Mouse (Mus musculus): ENCODE data around the gene Mgat4c. TPM values are rescaled to one million over a fixed set of nuclear protein-coding genes. Genes with fewer than 3 reads are reported as not detected.

Mgat4c gene
- total and polyA plus RNA-seq, 2 experiments from 2014 or later = not detected

DNA sequence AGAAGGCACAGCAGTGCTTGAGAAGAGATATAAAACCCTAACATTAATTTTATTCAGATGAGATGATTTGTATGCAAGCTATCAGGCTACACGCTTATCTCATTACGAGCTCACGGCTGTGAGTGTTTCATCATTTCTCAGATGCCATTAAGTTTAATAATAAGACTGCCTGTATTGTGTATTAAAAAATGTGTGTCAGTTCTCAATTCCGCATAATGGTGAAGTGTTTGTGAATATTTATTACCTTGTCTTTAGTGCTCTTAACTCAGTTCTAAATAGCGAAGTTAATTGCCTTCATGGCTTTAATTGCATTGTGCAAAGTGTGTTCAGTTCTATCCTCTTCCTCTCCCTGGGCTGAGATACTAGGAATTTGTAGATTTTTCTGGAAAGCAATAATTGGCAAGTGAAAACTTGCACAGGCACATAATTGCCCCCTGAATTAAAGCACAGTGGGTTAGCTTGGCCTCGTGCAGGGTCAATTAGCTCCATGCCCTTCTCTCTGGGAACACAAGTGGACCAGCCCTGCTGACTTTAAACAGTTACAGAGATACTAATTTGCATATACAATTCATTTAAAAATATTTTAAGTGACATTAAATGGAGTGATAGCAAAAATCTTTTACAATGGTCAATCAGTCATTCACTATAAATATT, 557.4 kb downstream of the Mgat4c start:
- no peaks in the 10 kb centered on the region for H3K27me3 ChIP-seq (ENCODE audit: control insufficient read depth, insufficient read depth, low read length)
- WGBS = 76% methylated on average over 6 of the region's 6 CpGs
- no peak for ATAC-seq (ENCODE audit: insufficient read depth, low read depth)

DNA sequence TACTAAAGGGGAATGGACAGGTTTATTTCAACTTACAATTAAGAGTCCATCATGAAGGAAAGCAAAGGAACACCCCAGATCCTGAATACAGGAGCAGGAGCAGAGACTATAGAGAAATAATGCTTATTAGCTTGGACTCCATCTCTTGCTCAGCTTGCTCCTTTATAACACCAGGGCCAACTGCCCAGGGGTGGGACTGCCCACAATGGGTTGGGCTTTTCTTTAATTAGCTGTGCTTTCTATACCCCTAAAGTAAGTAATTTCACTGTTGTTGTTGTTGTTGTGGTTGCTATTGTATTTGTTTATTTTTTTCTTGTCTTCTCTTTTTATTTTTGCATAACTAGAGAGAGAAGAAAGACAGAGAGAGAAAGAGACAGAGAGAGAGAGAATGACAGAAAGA, 562.6 kb downstream of the Mgat4c start:
- no peak overlapping the region for H3K27ac ChIP-seq (ENCODE audit: low read depth)
- H3K9ac ChIP-seq (replicated peaks; ENCODE audit: low read depth, low read length) = no peak overlapping the region
- no peak for TF ChIP-seq CTCF (IDR thresholded peaks at IDR 0.05; ENCODE audit: low read depth)
- TF ChIP-seq EP300 (IDR thresholded peaks at IDR 0.05; ENCODE audit: low read depth) = no peak
- DNase-seq (ENCODE audit: low spot score) (no peak), ATAC-seq (ENCODE audit: insufficient read depth, low read depth) (no peak)
- no peak overlapping the region for H3K4me2 ChIP-seq (ENCODE audit: low read depth, low read length)
- no peak overlapping the region for H3K4me3 ChIP-seq (ENCODE audit: low read depth, low read length)
- H3K27me3 ChIP-seq (ENCODE audit: control insufficient read depth, insufficient read depth, low read length) = no peaks in the 10 kb centered on the region
- H3K4me1 ChIP-seq (ENCODE audit: control insufficient read depth, insufficient read depth) = no peaks in the 10 kb centered on the region
- H3K9me3 ChIP-seq (replicated peaks; ENCODE audit: control insufficient read depth, low read length) = no peaks in the 10 kb centered on the region
- H3K36me3 ChIP-seq (replicated peaks; ENCODE audit: control insufficient read depth, insufficient read depth, low read length) = no peaks in the 10 kb centered on the region

More for the DNA sequence above, 557.4 kb downstream of the Mgat4c start:
- Histone ChIP-seq H3K9ac (replicated peaks; ENCODE audit: low read depth, low read length) (no peak overlapping the region), H3K36me3 (replicated peaks; ENCODE audit: control insufficient read depth, insufficient read depth, low read length) (no peaks in the 10 kb centered on the region), H3K27ac (ENCODE audit: low read depth) (no peak overlapping the region), H3K4me2 (ENCODE audit: low read depth, low read length) (no peak overlapping the region), H3K4me1 (ENCODE audit: control insufficient read depth, insufficient read depth) (no peaks in the 10 kb centered on the region), H3K4me3 (ENCODE audit: low read depth, low read length) (no peak overlapping the region), H3K9me3 (replicated peaks; ENCODE audit: control insufficient read depth, low read length) (no peaks in the 10 kb centered on the region)
- TF ChIP-seq EP300 (IDR thresholded peaks at IDR 0.05; ENCODE audit: low read depth) (no peak), CTCF (IDR thresholded peaks at IDR 0.05; ENCODE audit: low read depth) (no peak)
- no peak for DNase-seq (ENCODE audit: low spot score)

- H3K36me3 ChIP-seq (replicated peaks; ENCODE audit: control insufficient read depth, insufficient read depth, low read length) = no peaks in the 10 kb centered on the region
- ATAC-seq (ENCODE audit: insufficient read depth, low read depth) (no peak), DNase-seq (ENCODE audit: low spot score) (no peak)
- no peak overlapping the region for H3K4me3 ChIP-seq (ENCODE audit: low read depth, low read length)
- H3K27me3 ChIP-seq (ENCODE audit: control insufficient read depth, insufficient read depth, low read length) = no peaks in the 10 kb centered on the region
- H3K9me3 ChIP-seq (replicated peaks; ENCODE audit: control insufficient read depth, low read length) = no peaks in the 10 kb centered on the region
- H3K4me2 ChIP-seq (ENCODE audit: low read depth, low read length) = no peak overlapping the region
- no peak overlapping the region for H3K27ac ChIP-seq (ENCODE audit: low read depth)
- H3K4me1 ChIP-seq (ENCODE audit: control insufficient read depth, insufficient read depth) = no peaks in the 10 kb centered on the region
- H3K9ac ChIP-seq (replicated peaks; ENCODE audit: low read depth, low read length) = no peak overlapping the region
- WGBS = 66% methylated on average over 5 of the region's 5 CpGs
- TF ChIP-seq CTCF (IDR thresholded peaks at IDR 0.05; ENCODE audit: low read depth) = no peak
- TF ChIP-seq EP300 (IDR thresholded peaks at IDR 0.05; ENCODE audit: low read depth) = no peak
Observed at GRCm38 (mm10) chr10:102244601-102245000, 563.3 kb downstream of the Mgat4c start.

DNA sequence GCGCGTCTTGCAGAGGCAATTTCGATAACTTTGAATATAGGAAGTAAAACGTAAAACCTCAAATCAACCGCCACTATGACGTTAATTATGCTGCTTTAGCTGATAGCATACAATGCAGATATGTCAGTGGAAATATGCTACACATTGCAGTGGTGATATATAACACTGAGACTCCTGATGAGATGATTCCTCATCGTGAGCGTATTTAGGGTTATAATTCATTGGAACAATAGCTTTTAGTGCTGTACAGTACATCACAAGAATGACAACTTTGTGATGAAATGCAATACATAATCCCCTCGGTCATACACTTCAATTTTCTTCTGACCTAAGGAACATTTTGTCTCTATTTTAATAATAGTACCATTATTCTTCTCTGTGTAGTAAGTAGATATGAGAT, 564.0 kb downstream of the Mgat4c start:
- H3K4me1 ChIP-seq (ENCODE audit: control insufficient read depth, insufficient read depth) = no peaks in the 10 kb centered on the region
- no peaks in the 10 kb centered on the region for H3K9me3 ChIP-seq (replicated peaks; ENCODE audit: control insufficient read depth, low read length)
- no peak overlapping the region for H3K4me3 ChIP-seq (ENCODE audit: low read depth, low read length)
- 78% methylated on average over 9 of the region's 9 CpGs for WGBS
- H3K36me3 ChIP-seq (replicated peaks; ENCODE audit: control insufficient read depth, insufficient read depth, low read length) = no peaks in the 10 kb centered on the region
- ATAC-seq (ENCODE audit: insufficient read depth, low read depth) (no peak), DNase-seq (ENCODE audit: low spot score) (no peak)
- no peak overlapping the region for H3K27ac ChIP-seq (ENCODE audit: low read depth)
- TF ChIP-seq EP300 (IDR thresholded peaks at IDR 0.05; ENCODE audit: low read depth) = no peak
- TF ChIP-seq CTCF (IDR thresholded peaks at IDR 0.05; ENCODE audit: low read depth) = no peak
- H3K9ac ChIP-seq (replicated peaks; ENCODE audit: low read depth, low read length) = no peak overlapping the region
- no peaks in the 10 kb centered on the region for H3K27me3 ChIP-seq (ENCODE audit: control insufficient read depth, insufficient read depth, low read length)
- no peak overlapping the region for H3K4me2 ChIP-seq (ENCODE audit: low read depth, low read length)

DNA sequence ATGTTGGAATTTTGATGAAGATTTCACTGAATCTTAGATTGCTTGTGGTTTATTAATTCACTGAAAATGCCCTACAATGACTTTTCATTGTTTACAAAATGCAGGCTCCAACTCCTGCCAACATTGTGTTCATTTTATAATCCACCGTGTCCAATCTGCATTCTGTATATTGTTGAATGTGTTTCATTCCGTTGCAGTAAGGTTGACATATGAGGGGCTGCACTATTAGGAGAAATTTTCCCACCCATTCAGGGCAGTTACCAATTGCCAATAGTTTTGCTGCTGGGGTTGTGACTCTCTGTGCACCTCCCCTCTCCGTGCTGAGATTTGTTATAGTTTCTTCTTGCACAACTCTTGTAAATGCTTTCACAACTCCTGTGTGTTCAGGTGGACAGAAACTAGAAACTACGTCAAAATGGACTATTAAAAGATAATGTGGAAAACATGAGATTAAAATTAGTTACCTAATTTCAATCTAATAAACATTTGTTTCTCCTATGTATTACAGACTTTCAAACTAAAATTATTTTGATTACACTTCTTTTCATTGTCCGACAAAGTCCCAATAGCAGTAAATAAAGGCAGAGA, 627.7 kb downstream of the Mgat4c start:
- DNase-seq (ENCODE audit: low spot score) (no peak), ATAC-seq (ENCODE audit: insufficient read depth, low read depth) (no peak)
- Histone ChIP-seq H3K4me1 (ENCODE audit: control insufficient read depth, insufficient read depth) (no peaks in the 10 kb centered on the region), H3K4me3 (ENCODE audit: low read depth, low read length) (no peak overlapping the region), H3K9me3 (replicated peaks; ENCODE audit: control insufficient read depth, low read length) (no peaks in the 10 kb centered on the region), H3K9ac (replicated peaks; ENCODE audit: low read depth, low read length) (no peak overlapping the region), H3K27me3 (ENCODE audit: control insufficient read depth, insufficient read depth, low read length) (no peaks in the 10 kb centered on the region), H3K36me3 (replicated peaks; ENCODE audit: control insufficient read depth, insufficient read depth, low read length) (no peaks in the 10 kb centered on the region), H3K27ac (ENCODE audit: low read depth) (no peak overlapping the region), H3K4me2 (ENCODE audit: low read depth, low read length) (no peak overlapping the region)
- TF ChIP-seq CTCF (IDR thresholded peaks at IDR 0.05; ENCODE audit: low read depth) = no peak
- TF ChIP-seq EP300 (IDR thresholded peaks at IDR 0.05; ENCODE audit: low read depth) = no peak
- WGBS = 71% methylated on average over 5 of the region's 5 CpGs

Measured in heart, postnatal 0 days (tissue).